Mouse (Mus musculus) forebrain, embryonic 16.5 days (tissue): ENCODE results near the gene Dffb. TPM values are rescaled to one million over a fixed set of nuclear protein-coding genes. Genes with fewer than 3 reads are reported as not detected.

Experiments used
- ATAC-seq: fragments of 200-750 bp; cut with Nextera tagmentation; 2 replicates; pipeline ENCODE4 v1.8.0; 2017; ENCODE audit warnings: mild to moderate bottlenecking, moderate library complexity
- H3K27ac ChIP-seq: fragments of 300-500 bp; sonication (generic); 2 replicates; pipeline ENCODE4 v1.5.1; 2014; ENCODE audit warnings: low read length, control low read depth
- H3K27me3 ChIP-seq: fragments of 300-500 bp; sonication (generic); replicated peaks from 2 replicates; pipeline ENCODE4 v1.6.1; 2014; ENCODE audit warnings: low read length; ENCODE audit not compliant: control insufficient read depth, insufficient read depth
- H3K36me3 ChIP-seq: fragments of 300-500 bp; sonication (generic); 2 replicates; pipeline ENCODE4 v1.6.1; 2014; ENCODE audit not compliant: control insufficient read depth, insufficient read depth
- H3K4me1 ChIP-seq: fragments of 300-500 bp; sonication (generic); replicated peaks from 2 replicates; pipeline ENCODE4 v1.6.1; 2014; ENCODE audit warnings: low read length; ENCODE audit not compliant: control insufficient read depth, insufficient read depth
- H3K4me2 ChIP-seq: fragments of 300-500 bp; sonication (generic); 2 replicates; pipeline ENCODE4 v1.6.1; 2014; ENCODE audit warnings: mild to moderate bottlenecking, low read length, control low read depth
- H3K4me3 ChIP-seq: fragments of 300-500 bp; sonication (generic); replicated peaks from 2 replicates; pipeline ENCODE4 v1.5.1; 2014; ENCODE audit warnings: mild to moderate bottlenecking, low read length, control low read depth
- H3K9ac ChIP-seq: fragments of 300-500 bp; sonication (generic); replicated peaks from 2 replicates; pipeline ENCODE4 v1.6.1; 2014; ENCODE audit warnings: low read depth, low read length, control low read depth
- H3K9me3 ChIP-seq: fragments of 300-500 bp; sonication (generic); 2 replicates; pipeline ENCODE4 v1.6.1; 2016; ENCODE audit warnings: low read length; ENCODE audit not compliant: control insufficient read depth
- WGBS: fragments of 180-500 bp; shearing (Covaris S2); extraction: QIAGEN DNeasy Blood & Tissue Kit; methylation state at CpG from one replicate; pipeline ENCODE4 v1.1.7; 2014; 5-methylcytosine and 5-hydroxymethylcytosine counted together
- polyA plus RNA-seq: library from polyadenylated mRNA; unstranded; fragments of >200 nt; fragmentation: Nextera tagmentation; extraction: Ambion mirVana; gene quantifications from 2 replicates; pipeline ENCODE4 v1.2.1, GENCODE M21; 2015

The Dffb gene
- 12.3 and 13.1 TPM in 2 replicates for polyA plus RNA-seq

DNA sequence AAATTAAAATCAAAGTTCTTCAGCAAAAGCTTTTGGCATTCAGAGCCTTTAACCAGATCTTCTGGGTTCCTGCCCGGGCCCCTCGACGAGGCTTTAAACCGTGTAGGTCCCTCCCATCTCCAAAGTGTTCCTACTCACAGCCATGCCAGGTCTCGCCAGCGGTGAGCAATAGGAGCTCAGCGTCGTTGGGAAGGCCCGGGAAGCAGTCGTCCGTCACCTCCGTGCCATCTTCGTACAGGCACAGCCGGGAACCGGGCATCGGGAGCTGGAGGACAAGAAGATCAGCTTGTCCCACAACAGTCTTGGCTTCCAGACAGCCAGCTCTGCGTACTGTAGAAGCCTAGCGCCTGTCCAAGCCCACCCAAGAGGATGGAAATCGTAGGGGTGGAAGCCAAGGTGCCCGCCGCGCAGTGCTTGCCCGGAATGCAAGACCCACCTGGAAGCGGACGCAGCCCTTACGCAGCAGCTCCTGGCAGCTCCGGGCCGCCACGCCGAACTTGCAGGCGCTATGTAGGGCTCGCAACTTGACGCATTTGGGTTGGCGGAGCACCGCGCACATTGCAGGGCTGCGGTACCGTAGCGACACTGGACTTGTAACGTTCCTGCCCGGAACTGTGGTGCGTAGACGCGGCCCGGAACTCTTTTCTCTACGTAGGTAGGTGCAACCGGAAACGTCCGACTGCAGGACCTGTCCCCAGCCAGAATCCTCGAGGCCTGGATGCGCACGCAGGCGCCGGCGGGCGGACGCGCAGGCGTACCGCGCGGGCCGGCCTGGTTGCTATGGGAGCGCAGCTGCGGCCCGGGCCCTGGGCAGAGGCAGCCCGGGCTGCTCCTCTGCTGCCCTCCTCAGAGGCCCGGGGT lies at the start of gene Dffb, which contains the start of gene Cep104:
Gene Dffb (minus strand): TSS at position 696 of the 861 bp plus-strand sequence.
Gene Cep104 (plus strand): TSS at position 764 of the 861 bp plus-strand sequence.
- Histone ChIP-seq H3K9me3 (no peaks in the 10 kb centered on the region), H3K4me2 (peak within 1 kb of the TSS; percentile 75), H3K27ac (peak within 1 kb of the TSS; percentile 54; the same call in 1 of the 2 replicates), H3K36me3 (peaks cover 5% of the 10 kb centered on the region), H3K4me1 (peaks cover 24% of the 10 kb centered on the region), H3K9ac (peak within 1 kb of the TSS; percentile 83), H3K4me3 (peak within 1 kb of the TSS; percentile 74), H3K27me3 (no peaks in the 10 kb centered on the region)
- peak; percentile 99 for ATAC-seq
- WGBS = 1% methylated on average over 68 of the region's 68 CpGs

DNA sequence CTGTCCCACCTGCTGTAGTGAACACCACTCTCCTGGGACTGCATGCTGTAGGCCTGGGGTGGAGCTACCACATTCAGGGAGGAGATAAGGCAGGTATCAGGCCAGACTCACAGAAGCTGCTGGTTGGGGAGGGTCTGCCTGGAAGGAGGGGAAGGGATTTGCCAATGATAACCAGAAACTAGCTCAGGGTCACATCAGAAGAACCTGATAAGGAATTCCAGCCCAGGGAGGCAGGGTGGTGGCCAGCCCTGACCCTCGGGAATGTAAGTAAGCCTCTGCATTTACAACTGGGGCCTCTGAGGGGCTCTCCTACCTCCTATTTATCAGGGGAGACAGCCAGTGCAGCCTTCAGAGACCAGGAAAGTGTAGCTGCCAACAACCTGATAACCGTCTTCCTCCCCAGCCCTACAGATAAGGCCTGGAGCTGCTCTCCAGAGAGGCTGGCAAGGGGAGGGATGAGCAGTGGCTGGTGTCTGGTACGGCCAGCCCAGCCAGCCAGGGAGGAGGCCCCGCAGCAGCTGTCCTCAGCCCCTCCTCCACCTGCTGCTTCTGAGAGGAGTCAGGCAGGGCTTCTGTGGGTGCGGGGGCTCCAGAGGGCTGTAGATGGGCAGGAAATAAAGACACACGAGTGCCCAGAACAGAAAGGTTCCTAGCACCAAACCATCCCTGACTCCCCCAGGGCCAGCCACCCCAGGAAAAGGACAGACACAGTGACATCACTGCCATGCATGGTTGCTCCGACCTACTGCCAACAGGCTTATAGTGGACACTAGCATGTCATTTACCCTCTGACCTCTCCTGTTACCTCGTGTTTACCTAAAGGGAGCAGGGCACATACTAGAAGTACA lies 49.1 kb upstream of the Dffb start:
- Histone ChIP-seq H3K36me3 (peaks cover 20% of the 10 kb centered on the region), H3K27ac (no peak overlapping the region), H3K9me3 (no peaks in the 10 kb centered on the region), H3K9ac (no peak overlapping the region), H3K4me1 (peaks cover 7% of the 10 kb centered on the region), H3K4me3 (no peak overlapping the region), H3K27me3 (peaks cover 16% of the 10 kb centered on the region), H3K4me2 (no peak overlapping the region)
- WGBS = 30% methylated on average over 8 of the region's 8 CpGs
- ATAC-seq = no peak

DNA sequence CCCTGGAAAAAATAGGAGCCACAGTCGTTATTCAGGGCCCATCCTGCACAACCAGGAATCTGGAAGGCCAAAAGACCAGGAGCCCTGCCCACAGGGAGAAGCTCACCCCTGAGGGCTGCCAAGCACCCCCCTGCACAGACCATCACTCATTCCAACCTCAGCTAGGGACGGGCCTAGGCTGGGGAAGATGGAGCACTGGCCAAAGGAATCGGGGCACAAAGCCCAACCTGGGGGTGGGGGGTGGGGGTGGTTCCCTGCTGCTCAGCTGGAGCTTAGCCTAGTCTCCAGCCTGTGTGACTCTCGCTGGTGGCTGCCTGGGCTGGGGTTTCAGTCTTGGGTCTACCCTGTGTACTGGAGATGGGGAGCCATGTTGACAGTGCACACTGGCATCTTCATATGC lies 47.9 kb upstream of the Dffb start:
- no peak overlapping the region for H3K4me2 ChIP-seq
- peaks cover 16% of the 10 kb centered on the region for H3K27me3 ChIP-seq
- no peak for ATAC-seq
- H3K4me3 ChIP-seq = no peak overlapping the region
- no peak overlapping the region for H3K9ac ChIP-seq
- H3K27ac ChIP-seq = no peak overlapping the region
- peaks cover 26% of the 10 kb centered on the region for H3K36me3 ChIP-seq
- peaks cover 7% of the 10 kb centered on the region for H3K4me1 ChIP-seq
- 24% methylated on average over 4 of the region's 4 CpGs for WGBS
- no peaks in the 10 kb centered on the region for H3K9me3 ChIP-seq

DNA sequence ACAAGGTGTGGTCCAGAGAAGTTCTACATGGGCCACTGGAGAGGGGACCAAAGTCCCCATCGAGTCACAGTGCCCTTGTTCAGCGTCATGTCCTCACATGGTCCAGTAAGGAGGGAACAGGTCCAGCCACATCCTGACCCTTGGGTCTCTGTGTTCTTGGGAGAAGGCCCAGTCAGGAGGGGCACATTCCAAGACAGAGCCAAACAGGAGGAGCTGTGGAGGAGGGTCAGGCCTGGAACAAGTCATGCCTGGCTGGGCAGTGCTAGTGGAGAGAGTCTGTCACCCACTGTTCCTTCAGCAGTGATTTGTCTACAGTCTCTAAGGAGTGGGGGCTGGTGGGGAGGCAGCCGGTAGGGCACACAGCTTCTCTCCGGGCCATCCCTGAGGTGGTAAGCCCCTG lies 47.5 kb upstream of the Dffb start:
- WGBS = 84% methylated on average over 4 of the region's 4 CpGs
- no peak for ATAC-seq

DNA sequence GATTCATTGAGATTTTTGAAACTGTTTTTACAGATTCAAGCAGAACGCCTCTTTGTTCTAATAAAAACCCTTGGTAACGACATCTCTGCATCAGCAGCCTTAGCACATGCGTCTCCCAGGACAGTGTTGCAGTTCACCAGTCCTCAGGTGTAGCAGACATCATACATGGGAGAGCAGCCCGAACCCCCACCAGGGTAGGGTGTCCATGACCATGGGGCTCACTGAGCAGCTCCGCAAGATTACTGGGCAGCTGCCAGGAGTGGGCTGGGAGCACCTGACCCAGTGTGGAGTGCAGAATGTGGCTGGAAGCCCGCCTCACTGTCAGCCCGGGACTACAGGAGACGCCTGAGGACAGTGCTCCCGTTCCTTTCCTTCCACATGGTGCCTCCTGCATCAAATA lies 46.5 kb upstream of the Dffb start:
- H3K9ac ChIP-seq = no peak overlapping the region
- peaks cover 34% of the 10 kb centered on the region for H3K36me3 ChIP-seq
- H3K4me1 ChIP-seq = peaks cover 7% of the 10 kb centered on the region
- peaks cover 10% of the 10 kb centered on the region for H3K27me3 ChIP-seq
- ATAC-seq = no peak
- 94% methylated on average over 9 of the region's 9 CpGs for WGBS
- H3K9me3 ChIP-seq = no peaks in the 10 kb centered on the region
- H3K27ac ChIP-seq = no peak overlapping the region
- no peak overlapping the region for H3K4me3 ChIP-seq
- H3K4me2 ChIP-seq = no peak overlapping the region

More for the DNA sequence above, 47.5 kb upstream of the Dffb start:
- H3K27me3 ChIP-seq = peaks cover 16% of the 10 kb centered on the region
- peaks cover 27% of the 10 kb centered on the region for H3K36me3 ChIP-seq
- H3K4me1 ChIP-seq = peaks cover 7% of the 10 kb centered on the region
- no peak overlapping the region for H3K27ac ChIP-seq
- no peak overlapping the region for H3K9ac ChIP-seq
- no peak overlapping the region for H3K4me2 ChIP-seq
- H3K9me3 ChIP-seq = no peaks in the 10 kb centered on the region
- H3K4me3 ChIP-seq = no peak overlapping the region

DNA sequence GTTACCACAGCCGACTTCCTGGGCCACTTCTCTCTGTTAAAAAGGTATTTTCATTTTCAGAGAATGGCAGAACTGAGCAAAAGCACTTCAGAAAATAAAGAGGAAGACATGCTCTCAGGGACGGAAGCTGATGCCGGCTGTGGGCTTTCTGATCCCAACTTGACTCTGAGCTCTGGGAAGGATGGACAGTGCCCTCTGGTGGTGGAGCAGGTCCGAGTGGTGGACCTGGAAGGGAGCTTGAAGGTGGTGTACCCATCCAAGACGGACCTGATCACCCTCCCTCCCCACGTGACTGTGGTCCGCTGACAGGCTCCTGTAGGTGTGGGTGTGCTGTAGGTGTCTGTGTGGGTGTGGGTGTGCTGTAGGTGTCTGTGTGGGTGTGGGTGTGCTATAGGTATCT lies 44.6 kb upstream of the Dffb start:
- Histone ChIP-seq H3K36me3 (peaks cover 38% of the 10 kb centered on the region), H3K4me1 (no peaks in the 10 kb centered on the region), H3K27ac (no peak overlapping the region), H3K4me2 (no peak overlapping the region), H3K9me3 (no peaks in the 10 kb centered on the region), H3K9ac (no peak overlapping the region), H3K4me3 (no peak overlapping the region), H3K27me3 (peaks cover 3% of the 10 kb centered on the region; the same call in 1 of the 2 replicates)
- WGBS = 68% methylated on average over 7 of the region's 7 CpGs
- no peak for ATAC-seq

DNA sequence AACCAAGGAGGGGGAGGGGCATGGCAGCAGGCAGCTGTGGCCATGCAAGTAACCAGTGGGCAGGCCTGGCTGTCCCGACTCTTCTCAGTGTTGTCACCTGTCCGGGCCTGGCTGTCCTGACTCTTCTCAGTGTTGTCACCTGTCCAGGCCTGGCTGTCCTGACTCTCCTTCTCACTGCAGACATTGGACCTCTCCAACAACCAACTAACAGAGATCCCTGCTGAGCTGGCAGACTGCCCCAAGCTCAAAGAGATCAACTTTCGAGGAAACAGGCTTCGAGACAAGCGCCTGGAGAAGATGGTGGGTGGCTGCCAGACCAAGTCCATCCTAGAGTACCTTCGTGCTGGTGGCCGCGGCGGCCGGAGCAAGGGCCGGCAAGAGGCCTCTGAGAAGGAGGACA lies 40.5 kb upstream of the Dffb start:
- H3K36me3 ChIP-seq = peaks cover 26% of the 10 kb centered on the region
- peaks cover 19% of the 10 kb centered on the region for H3K4me1 ChIP-seq
- WGBS = 91% methylated on average over 11 of the region's 11 CpGs

DNA sequence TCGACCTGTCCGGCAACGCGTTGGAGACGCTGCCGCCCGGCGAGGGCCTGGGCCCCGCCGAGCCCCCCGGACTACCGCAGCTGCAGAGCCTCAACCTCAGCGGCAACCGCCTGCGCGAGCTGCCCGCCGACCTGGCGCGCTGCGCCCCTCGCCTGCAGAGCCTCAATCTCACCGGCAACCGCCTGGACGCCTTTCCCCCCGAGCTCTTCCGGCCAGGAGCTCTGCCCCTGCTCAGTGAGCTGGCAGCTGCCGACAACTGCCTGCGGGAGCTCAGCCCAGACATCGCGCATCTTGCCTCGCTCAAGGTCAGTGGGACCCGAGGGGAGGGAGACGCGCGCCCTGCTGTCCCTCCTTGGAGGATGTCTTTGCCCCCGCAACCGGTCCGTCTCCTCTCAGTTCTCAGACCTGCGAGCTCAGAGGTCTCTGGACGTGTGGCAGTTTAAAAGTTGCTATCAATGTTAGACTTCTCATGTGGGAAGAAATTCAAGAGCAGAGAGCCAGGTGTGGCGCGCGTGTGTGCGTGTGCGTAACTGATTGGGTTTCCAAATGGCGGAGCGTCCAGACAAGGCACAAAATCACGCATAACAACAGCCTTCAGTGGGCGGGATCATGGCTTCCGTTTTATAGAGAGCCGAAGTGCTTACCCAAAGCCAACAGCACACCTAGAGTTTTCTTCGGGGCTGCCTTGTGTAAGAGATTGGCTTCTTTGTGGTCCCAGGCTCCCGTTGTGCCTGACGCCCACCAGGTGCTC lies 37.4 kb upstream of the Dffb start:
- H3K27ac ChIP-seq = 0 out of 2 replicates have a peak overlapping the region, but pooled peaks have one; percentile 0
- peaks cover 19% of the 10 kb centered on the region for H3K4me1 ChIP-seq
- H3K9me3 ChIP-seq = no peaks in the 10 kb centered on the region
- H3K4me2 ChIP-seq = peak overlapping the region; percentile 100
- H3K9ac ChIP-seq = peak overlapping the region; percentile 88
- H3K36me3 ChIP-seq = peaks cover 14% of the 10 kb centered on the region
- WGBS = 2% methylated on average over 55 of the region's 55 CpGs
- peak overlapping the region; percentile 98 for H3K4me3 ChIP-seq
- H3K27me3 ChIP-seq = no peaks in the 10 kb centered on the region
- ATAC-seq = no peak

More for the DNA sequence above, 40.5 kb upstream of the Dffb start:
- Histone ChIP-seq H3K9ac (no peak overlapping the region), H3K27me3 (no peaks in the 10 kb centered on the region), H3K4me3 (no peak overlapping the region), H3K4me2 (no peak overlapping the region), H3K9me3 (no peaks in the 10 kb centered on the region), H3K27ac (no peak overlapping the region)
- ATAC-seq = no peak
